Mouse (Mus musculus) lung, adult 2 months (tissue): ENCODE data around the gene Cdkn1c. TPM values are rescaled to one million over a fixed set of nuclear protein-coding genes. Genes with fewer than 3 reads are reported as not detected.

Experiments used
- DNase-seq: peaks from one replicate; pipeline ENCODE4 v3.0.0; 2022
- H3K4me1 ChIP-seq: fragments of 200-500 bp; 2 replicates; pipeline ENCODE4 v1.6.1; 2011; ENCODE audit warnings: low read length; ENCODE audit not compliant: control insufficient read depth, insufficient read depth
- H3K4me3 ChIP-seq: fragments of 200-500 bp; replicated peaks from 2 replicates; pipeline ENCODE3; 2011; ENCODE audit warnings: low read depth, mild to moderate bottlenecking, control low read depth, low read length; ENCODE audit errors: extremely low read depth
- CTCF ChIP-seq: fragments of 200-500 bp; IDR thresholded peaks from 2 replicates; pipeline ENCODE4 v1.5.1; 2011; ENCODE audit warnings: mild to moderate bottlenecking, low read length, control low read depth; ENCODE audit not compliant: insufficient read depth
- POLR2A ChIP-seq: fragments of 200-500 bp; IDR thresholded peaks from 2 replicates; pipeline ENCODE4 v1.6.1; 2011; ENCODE audit warnings: low read depth, mild to moderate bottlenecking, control low read depth, low read length, borderline replicate concordance; ENCODE audit errors: extremely low read depth
- WGBS: fragments of 180-500 bp; shearing (Covaris S2); methylation state at CpG from one replicate; pipeline ENCODE4 v1.1.7; 2018; 5-methylcytosine and 5-hydroxymethylcytosine counted together
- polyA plus RNA-seq: library from polyadenylated mRNA; depleted of rRNA; stranded (reverse); fragments of >200 nt; gene quantifications from 2 replicates; pipeline ENCODE4 v1.2.3, GENCODE M21; 2012; rRNA removed

Cdkn1c gene
- polyA plus RNA-seq, result 31.6 and 34.5 TPM in 2 replicates

DNA sequence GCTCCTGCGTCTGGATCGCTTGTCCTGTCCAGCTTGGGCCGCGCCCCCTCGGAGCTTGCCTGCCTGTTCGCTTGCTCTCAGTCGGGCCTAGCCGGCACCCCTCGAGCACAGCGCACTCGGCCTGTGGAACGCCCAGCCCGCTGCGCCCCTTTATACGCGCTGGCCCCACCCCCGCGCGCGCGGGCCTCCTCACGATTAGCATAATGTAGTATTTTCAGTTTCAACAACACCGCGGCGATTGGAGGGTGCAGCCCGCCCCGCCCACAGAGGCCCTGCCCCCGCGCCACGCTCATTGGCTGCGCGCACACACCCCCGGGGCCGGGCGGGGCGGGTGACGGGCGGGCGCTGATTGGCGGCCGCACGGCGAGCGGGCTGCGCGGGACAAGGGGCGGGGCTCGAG is at the start of gene Cdkn1c:
Cdkn1c (minus strand) TSS at position 177 of the 400 bp plus-strand sequence.
- Histone ChIP-seq H3K4me1 (peaks cover 4% of the 10 kb centered on the region; the same call in 1 of the 2 replicates), H3K4me3 (peak within 1 kb of the TSS; percentile 53)
- WGBS, result 32% methylated on average over 39 of the region's 48 CpGs
- no peak for TF ChIP-seq CTCF
- TF ChIP-seq POLR2A, result peak; percentile 95
- DNase-seq, result peak; percentile 77

DNA sequence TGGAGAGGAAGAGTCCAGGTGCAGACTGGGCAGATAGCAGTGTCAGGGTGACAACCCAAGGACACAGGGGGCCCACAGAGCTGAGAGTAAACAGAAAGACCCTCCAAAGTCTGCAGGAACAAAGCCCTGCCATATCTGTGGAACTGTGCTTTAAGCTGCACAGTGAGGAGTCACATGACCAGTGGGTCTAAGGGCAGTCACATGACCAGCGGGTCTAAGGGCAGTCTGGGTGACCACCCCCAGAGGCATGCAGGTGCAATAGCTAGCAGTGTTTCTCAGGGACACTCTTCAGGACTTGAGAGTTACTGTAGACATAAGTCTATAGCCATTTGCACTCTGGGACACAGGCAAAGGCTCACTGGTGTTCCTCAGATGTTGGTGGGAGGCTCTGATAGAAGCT is 48.7 kb upstream of the Cdkn1c start:
- no peak for DNase-seq
- H3K4me3 ChIP-seq, result no peak overlapping the region
- WGBS, result 78% methylated on average over 1 of the region's 1 CpGs
- no peaks in the 10 kb centered on the region for H3K4me1 ChIP-seq
- TF ChIP-seq CTCF (no peak), POLR2A (no peak)

DNA sequence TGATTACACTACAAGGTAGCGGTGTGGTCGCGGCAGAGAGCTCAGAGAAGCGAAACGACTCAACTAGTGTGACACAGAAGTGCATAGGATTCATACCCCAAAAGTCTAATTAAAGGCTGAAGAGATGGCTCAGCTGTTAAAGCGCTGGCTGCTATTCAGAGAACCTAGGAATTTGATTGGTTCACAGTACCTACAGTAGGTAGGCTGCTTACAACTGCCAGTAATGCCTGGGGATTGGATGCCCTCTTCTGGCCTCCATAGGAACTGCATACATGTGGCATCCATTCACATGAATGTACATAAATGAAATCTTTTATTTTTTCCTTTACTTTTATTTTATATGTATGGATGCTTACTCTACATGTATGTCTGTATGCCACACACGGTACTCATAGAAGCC is 45.8 kb upstream of the Cdkn1c start:
- Histone ChIP-seq H3K4me3 (no peak overlapping the region), H3K4me1 (peaks cover 9% of the 10 kb centered on the region)
- DNase-seq, result peak; percentile 50
- WGBS, result 31% methylated on average over 7 of the region's 7 CpGs
- TF ChIP-seq CTCF (peak; percentile 47; the same call in 1 of the 2 replicates), POLR2A (no peak)

DNA sequence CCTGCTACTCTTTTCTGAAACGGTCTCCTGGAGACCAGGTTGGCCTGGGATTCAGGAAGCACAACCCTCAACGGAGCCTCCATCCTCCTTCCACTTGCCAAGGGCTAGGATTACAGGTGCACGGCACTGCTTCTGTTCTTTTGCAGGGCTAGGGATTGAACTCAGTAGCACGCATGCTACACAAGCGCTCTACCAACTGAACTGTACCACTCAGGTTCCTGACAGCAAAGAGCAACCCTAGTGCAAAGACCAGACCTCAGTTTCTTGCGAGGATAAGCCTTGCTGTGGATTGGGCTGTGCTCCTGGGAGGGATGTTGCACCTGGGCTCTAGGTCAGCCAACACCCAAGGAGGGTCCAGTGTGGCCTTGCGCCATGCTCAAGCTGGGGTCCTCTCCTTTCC is 45.4 kb upstream of the Cdkn1c start:
- TF ChIP-seq POLR2A, result no peak
- no peak for TF ChIP-seq CTCF
- Histone ChIP-seq H3K4me1 (peaks cover 9% of the 10 kb centered on the region), H3K4me3 (no peak overlapping the region)
- WGBS, result 62% methylated on average over 7 of the region's 7 CpGs
- no peak for DNase-seq

DNA sequence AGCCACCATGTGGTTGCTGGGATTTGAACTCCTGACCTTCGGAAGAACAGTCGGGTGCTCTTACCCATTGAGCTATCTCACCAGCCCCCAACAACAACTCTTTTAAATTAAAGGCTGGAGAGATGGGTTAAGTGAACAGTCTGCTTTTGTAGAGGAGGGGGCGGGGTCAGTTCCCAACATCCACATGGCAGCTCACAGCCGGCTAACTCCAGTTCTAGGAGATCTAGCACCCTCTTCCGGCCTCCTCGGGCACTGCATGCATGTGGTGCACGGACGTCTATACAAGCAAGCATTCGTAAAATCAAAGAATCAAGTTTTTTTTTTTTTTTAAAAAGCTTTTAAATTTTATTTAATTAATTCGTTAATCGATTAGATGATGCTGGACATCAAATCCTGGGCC is 45.0 kb upstream of the Cdkn1c start:
- WGBS, result 23% methylated on average over 11 of the region's 11 CpGs
- H3K4me3 ChIP-seq, result no peak overlapping the region
- peaks cover 9% of the 10 kb centered on the region for H3K4me1 ChIP-seq
- TF ChIP-seq POLR2A (no peak), CTCF (peak; percentile 68)
- peak; percentile 79 for DNase-seq

DNA sequence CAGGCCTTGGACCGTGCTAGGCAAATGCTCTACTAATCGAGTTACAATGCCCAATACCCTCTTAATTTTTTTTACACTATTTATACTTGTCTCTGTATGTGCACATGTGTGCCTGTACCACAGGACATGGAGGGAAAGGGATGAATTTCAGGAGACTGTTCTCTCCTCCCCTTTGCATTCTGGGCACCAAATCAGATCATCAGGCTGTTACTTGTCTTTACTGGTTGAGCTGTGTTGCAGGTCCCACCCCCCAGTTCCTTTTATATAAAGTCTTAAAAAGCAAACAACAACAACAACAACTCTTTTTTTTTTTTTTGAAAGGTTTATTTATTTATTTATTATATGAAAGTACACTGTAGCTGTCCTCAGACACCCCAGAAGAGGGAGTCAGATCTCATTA is 44.6 kb upstream of the Cdkn1c start:
- DNase-seq, result no peak
- peaks cover 9% of the 10 kb centered on the region for H3K4me1 ChIP-seq
- no peak overlapping the region for H3K4me3 ChIP-seq
- WGBS, result 78% methylated on average over 2 of the region's 2 CpGs
- TF ChIP-seq POLR2A (no peak), CTCF (no peak)

DNA sequence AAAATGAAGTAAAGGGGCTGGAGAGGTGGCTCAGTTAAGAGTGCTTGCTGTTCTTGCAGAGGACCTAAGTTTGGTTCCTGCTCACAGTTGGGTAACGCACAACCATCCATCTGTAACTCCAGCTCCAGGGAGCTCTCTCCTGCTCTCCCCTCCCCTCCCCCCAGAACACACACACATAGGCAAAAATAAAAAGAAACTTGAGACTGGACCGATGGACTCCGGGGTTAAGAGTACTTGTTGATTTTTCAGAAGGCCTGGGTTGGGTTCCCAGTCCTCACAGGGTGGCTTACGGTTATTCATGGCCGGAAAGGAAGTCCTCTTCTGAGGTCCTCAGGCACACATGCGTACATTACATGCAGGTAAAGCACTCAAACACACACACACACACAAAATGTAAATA is 43.1 kb upstream of the Cdkn1c start:
- WGBS, result 75% methylated on average over 6 of the region's 6 CpGs
- DNase-seq, result no peak
- TF ChIP-seq POLR2A, result no peak
- Histone ChIP-seq H3K4me1 (peaks cover 9% of the 10 kb centered on the region), H3K4me3 (no peak overlapping the region)

DNA sequence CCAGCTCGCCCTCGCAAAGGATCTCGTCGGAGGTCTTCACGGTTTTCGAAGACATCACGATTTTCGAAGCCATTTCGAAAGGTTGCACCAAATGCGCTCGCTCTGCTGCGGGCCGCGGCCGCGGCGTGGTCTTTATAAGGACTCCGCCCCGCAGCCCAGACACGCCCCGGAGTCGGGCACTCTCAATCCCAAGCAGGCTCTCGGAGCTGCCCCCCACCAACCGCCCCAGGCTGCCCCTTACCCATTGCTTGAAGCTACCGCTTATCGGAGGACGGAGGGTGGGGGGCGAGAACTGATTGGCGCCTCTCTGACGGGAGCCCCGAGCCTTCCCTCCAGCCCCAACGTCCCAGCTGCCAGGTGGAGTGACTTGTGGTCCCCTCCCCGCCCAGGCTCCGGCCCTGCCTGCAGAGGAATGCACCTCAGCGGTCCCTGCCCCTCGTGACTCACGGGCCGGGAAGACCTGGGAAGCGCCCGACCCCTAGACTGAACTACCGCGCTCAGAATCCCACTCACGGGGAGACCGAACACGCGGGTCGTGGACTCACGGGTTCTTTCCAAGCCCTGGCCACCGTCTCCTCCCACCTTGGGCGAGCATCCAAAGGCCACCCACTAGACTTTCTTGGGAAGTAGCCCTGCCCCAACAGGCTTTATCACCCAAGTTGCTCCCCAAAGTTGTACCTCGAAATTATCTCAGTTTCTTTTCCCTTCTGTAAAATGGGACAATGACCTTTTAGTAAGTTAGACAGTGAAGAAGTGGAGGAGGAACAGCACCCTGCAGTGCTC is 41.8 kb upstream of the Cdkn1c start, which contains the start of gene Phlda2:
Phlda2 (minus strand) TSS at position 733 of the 783 bp plus-strand sequence.
- peak within 1 kb of the TSS; percentile 66 for H3K4me3 ChIP-seq
- peaks cover 9% of the 10 kb centered on the region for H3K4me1 ChIP-seq
- TF ChIP-seq POLR2A (no peak), CTCF (no peak)
- peak; percentile 56 for DNase-seq
- 3% methylated on average over 51 of the region's 51 CpGs for WGBS

DNA sequence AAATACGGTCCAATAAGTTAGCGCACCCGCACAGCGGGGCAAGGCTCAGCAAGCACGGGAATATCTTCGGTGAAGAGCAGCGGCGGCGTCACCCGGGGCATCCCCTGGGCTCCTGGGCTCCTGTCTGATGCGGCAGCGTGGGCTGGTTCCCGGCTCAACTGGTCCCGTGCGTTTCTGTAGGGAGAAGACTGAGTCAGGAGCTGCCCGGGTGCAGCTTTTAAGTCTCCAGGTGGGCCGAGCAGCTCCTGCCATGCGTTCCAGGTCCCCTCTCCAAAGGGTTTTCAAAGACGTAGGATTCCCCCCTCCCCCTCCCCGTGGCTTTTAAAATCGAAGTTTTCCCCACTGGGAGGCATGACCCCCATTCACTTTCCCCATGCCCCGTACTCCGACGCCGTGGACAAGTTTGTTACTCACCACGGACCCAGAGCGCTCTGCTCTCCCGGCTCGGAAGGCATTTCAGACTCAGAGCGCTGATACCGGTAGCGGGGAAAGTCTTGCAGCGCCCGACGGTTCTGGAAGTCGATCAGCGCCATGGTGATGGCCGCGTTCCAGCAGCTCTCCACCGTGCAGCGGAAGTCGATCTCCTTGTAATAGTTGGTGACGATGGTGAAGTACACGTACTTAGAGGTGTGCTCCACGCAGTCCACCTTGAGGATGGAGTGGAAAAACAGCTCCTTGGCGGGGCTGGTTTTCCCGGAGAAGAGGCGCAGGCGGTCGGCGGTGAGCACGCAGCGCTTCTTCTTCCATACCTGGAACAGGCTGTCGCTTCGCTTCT is 41.0 kb upstream of the Cdkn1c start:
- WGBS, result 3% methylated on average over 55 of the region's 55 CpGs
- TF ChIP-seq POLR2A (no peak), CTCF (no peak)
- peak overlapping the region; percentile 66 for H3K4me3 ChIP-seq
- peak; percentile 69 for DNase-seq
- H3K4me1 ChIP-seq, result peaks cover 9% of the 10 kb centered on the region
